Mouse (Mus musculus) kidney, embryonic 14.5 days (tissue): ENCODE results near the gene Fam117a. TPM values are rescaled to one million over a fixed set of nuclear protein-coding genes. Genes with fewer than 3 reads are reported as not detected.

Experiments used
- ATAC-seq: fragments of 200-750 bp; cut with Nextera tagmentation; 2 replicates; pipeline ENCODE4 v1.8.0; 2017; ENCODE audit warnings: moderate number of reproducible peaks, mild to moderate bottlenecking, moderate TSS enrichment, moderate library complexity; ENCODE audit not compliant: low FRiP score, low TSS enrichment
- H3K27ac ChIP-seq: fragments of 300-500 bp; sonication (generic); 2 replicates; pipeline ENCODE4 v1.5.1; 2014; ENCODE audit warnings: low read depth, mild to moderate bottlenecking, low read length, moderate library complexity, mixed read lengths
- H3K27me3 ChIP-seq: fragments of 300-500 bp; sonication (generic); 2 replicates; pipeline ENCODE4 v1.6.1; 2014; ENCODE audit warnings: mild to moderate bottlenecking, low read length; ENCODE audit not compliant: control insufficient read depth, insufficient read depth
- H3K36me3 ChIP-seq: fragments of 300-500 bp; sonication (generic); 2 replicates; pipeline ENCODE4 v1.6.1; 2014; ENCODE audit warnings: low read length, mixed read lengths; ENCODE audit not compliant: control insufficient read depth, insufficient read depth
- H3K4me1 ChIP-seq: fragments of 300-500 bp; sonication (generic); 2 replicates; pipeline ENCODE4 v1.6.1; 2014; ENCODE audit warnings: low read length, mixed read lengths; ENCODE audit not compliant: control insufficient read depth, insufficient read depth
- H3K4me2 ChIP-seq: fragments of 300-500 bp; sonication (generic); replicated peaks from 2 replicates; pipeline ENCODE4 v1.6.1; 2014; ENCODE audit warnings: low read depth, mild to moderate bottlenecking, low read length
- H3K4me3 ChIP-seq: fragments of 300-500 bp; sonication (generic); 2 replicates; pipeline ENCODE4 v1.5.1; 2014; ENCODE audit warnings: mild to moderate bottlenecking, low read length
- H3K9ac ChIP-seq: fragments of 300-500 bp; sonication (generic); 2 replicates; pipeline ENCODE4 v1.6.1; 2014; ENCODE audit warnings: low read depth, mild to moderate bottlenecking, low read length, moderate library complexity
- H3K9me3 ChIP-seq: fragments of 300-500 bp; sonication (generic); 2 replicates; pipeline ENCODE4 v1.6.1; 2016; ENCODE audit warnings: low read length; ENCODE audit not compliant: control insufficient read depth
- WGBS: fragments of 180-500 bp; shearing (Covaris S2); extraction: QIAGEN DNeasy Blood & Tissue Kit; methylation state at CpG from one replicate; pipeline ENCODE4 v1.1.7; 2014; 5-methylcytosine and 5-hydroxymethylcytosine counted together
- polyA plus RNA-seq: library from polyadenylated mRNA; unstranded; fragments of >200 nt; fragmentation: Nextera tagmentation; extraction: Ambion mirVana; gene quantifications from 2 replicates; pipeline ENCODE4 v1.2.1, GENCODE M21; 2014

Gene Fam117a
- polyA plus RNA-seq, 1 experiment from 2014 or later: 13.0 TPM

GRCm38 (mm10) chr11:95423505-95423904 lies 86.7 kb downstream of the Fam117a start:
- H3K27me3 ChIP-seq: no peaks in the 10 kb centered on the region
- no peak overlapping the region for H3K4me3 ChIP-seq
- no peak overlapping the region for H3K4me2 ChIP-seq
- WGBS: 80% methylated on average over 3 of the region's 3 CpGs
- no peaks in the 10 kb centered on the region for H3K9me3 ChIP-seq
- no peaks in the 10 kb centered on the region for H3K4me1 ChIP-seq
- ATAC-seq: no peak
- no peak overlapping the region for H3K27ac ChIP-seq
- no peaks in the 10 kb centered on the region for H3K36me3 ChIP-seq
- H3K9ac ChIP-seq: no peak overlapping the region

- H3K27me3 ChIP-seq: no peaks in the 10 kb centered on the region
- H3K27ac ChIP-seq: no peak overlapping the region
- H3K9me3 ChIP-seq: no peaks in the 10 kb centered on the region
- no peak overlapping the region for H3K9ac ChIP-seq
- no peaks in the 10 kb centered on the region for H3K4me1 ChIP-seq
- ATAC-seq: no peak
- H3K4me3 ChIP-seq: no peak overlapping the region
- no peak overlapping the region for H3K4me2 ChIP-seq
- 90% methylated on average over 2 of the region's 2 CpGs for WGBS
- no peaks in the 10 kb centered on the region for H3K36me3 ChIP-seq
Observed at GRCm38 (mm10) chr11:95431344-95431743, 94.5 kb downstream of the Fam117a start.

Other genes with a start within 250 kb of the Fam117a start
- 0.71 and 1.2 TPM in 2 replicates for gene Dlx3, start 216.9 kb upstream of the Fam117a start, polyA plus RNA-seq
- gene Dlx4, start 190.8 kb upstream of the Fam117a start, polyA plus RNA-seq: not detected in 2 replicates
- gene Tac4, start 75.5 kb upstream of the Fam117a start, polyA plus RNA-seq: 0.20 TPM in 1 of 2 replicates, not detected in the other
- 55.5 and 80.1 TPM in 2 replicates for gene Kat7, start 26.8 kb upstream of the Fam117a start, polyA plus RNA-seq
- 94.4 and 111 TPM in 2 replicates for gene Slc35b1, start 47.7 kb downstream of the Fam117a start, polyA plus RNA-seq
- gene Spop, start 77.1 kb downstream of the Fam117a start, polyA plus RNA-seq: 71.4 and 112 TPM in 2 replicates
- gene Nxph3, start 177.6 kb downstream of the Fam117a start, polyA plus RNA-seq: 0.51 and 0.59 TPM in 2 replicates